Mouse (Mus musculus) layer of hippocampus, postnatal 36 days (tissue): ENCODE results near the gene Gm37240. TPM values are rescaled to one million over a fixed set of nuclear protein-coding genes. Genes with fewer than 3 reads are reported as not detected.

Experiments used
- DNase-seq, 2 experiments: peaks; one replicate each; pipeline ENCODE4 v3.0.0; 2022
- total RNA-seq, 2 experiments: library from RNA; stranded (reverse); gene quantifications; 2 replicates each; pipeline ENCODE4 v1.2.3; 2021

Gene Gm37240
- total RNA-seq, 2 experiments from 2014 or later = not detected

DNA sequence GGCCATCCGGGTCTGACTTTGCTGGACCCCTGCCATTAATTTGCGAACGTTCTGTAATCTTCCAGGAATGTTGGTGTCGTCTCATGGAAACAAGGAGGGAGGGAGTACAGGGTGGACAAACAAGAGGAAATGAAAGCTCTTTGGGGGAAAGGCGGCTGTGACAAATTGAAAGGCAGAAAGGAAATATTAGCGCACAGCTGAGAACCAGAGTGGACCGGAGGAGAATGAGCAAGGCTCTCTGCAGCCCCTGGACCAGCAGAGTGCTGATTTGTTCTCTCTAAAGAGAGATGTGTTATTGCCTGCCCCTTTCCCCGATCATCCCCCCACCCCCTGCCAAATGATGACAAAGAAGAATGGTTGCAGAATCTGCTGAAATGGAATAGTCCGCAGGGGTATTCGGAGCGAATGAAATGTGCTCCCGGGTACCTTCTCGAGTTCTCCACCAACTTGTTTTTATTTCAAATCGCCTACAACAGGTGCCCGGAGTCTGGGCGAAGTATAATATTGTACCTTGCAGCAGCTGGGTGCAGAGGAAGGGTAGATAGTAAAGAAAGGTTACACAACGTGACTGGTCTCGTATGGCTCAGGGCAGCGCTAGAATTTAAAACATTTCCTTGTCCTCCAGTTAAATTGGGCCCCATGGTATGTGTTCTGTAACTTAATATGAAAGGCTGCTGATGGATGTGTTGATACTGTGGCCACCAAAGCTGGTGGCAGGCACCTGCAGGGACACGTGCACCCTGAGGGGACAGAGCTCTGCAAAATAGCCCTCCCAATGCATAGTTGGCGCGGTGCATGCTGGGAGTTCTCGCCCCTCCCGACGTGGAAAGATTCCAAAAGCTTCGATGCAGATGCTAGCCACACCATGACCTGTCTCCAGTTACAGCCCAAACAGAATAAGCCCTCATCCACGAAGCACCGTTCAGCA is 712.5 kb downstream of the Gm37240 start:
- no peak for DNase-seq

DNA sequence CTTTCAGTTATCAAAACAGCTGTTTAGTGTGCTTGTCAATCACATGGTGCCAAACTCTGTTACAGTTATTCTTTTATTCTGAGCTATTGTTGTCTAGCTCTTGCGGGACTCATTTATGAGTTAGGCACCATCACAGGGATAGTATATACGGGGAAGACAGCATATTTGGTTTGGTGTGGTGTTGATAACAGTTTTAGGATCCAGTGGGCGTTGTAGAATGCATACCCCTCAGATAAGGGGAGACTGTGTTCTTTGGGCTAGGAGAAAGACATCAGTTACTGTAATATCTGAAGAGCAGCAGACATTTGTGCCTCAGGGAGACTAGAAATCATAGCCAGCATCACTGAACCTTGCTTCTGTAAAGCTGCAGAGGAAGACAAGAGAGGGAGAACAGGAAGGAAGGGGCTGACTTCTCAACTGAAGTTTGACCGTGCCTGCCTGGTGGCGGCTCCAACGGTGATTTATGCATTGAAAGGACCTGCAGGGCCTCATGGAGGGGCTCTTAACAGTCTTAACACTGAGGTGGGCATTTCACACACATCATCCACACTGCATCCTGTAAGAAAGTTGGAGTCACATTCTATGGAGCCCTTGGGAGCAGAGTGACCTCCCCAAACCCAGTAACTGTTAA is 713.8 kb downstream of the Gm37240 start:
- DNase-seq = no peak

DNA sequence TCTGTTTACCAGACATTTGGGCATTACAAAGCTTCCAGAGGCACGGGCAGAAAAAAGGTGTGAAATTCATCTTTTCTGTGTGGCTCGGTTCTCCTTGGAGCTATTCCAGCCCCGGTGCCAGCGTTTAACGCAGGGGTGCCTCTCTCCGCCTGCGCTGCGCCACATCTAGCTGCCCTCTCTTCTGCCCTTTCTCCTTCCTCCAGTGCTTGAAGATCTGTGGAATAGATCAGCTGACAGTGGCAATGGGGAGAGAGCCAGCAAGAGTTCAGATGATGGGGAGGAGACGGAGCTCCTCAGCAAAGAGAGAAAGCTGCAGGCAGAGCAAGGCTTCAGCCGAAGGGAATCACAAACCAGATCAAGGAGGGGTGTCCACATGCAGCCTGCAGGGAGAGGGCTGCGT is 714.8 kb downstream of the Gm37240 start:
- DNase-seq = no peak

DNA sequence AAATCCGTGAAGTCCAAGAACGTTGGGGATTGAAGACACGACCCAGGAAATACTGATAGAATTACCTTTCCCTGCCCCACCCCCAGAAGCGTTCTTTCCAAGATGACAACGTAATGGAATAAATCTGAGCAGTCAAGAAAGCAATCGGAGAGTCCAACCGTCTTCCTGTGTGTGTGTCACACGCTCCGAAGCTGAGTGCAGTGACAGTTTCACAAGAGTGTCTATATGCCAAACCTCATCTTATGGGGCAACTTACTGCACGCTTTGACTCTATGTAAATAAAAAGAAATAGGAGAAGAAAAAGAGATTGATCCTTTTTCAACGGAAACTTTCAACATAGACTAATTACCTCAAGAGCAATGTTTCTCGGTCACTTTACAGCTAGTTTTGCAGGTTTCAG is 715.2 kb downstream of the Gm37240 start:
- DNase-seq = no peak

DNA sequence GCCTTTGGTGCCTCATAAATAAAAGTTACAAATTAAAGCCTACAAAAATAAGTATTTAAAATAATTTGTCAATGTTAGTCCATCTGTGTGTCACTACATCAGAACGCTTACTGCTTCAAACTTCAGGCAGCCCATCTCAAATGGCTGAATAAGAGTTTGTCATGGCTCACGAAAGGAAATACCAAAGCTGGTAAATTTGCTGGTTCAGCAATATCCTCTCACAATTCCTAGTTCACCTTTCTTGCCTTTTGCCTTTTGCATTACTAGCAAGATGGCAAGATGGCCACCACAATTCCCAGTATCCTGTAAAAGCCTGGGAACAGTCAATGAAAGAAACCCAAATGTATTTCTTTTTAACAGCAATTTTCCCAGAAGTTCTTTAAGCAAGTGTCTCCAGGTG is 718.5 kb downstream of the Gm37240 start:
- DNase-seq = no peak

DNA sequence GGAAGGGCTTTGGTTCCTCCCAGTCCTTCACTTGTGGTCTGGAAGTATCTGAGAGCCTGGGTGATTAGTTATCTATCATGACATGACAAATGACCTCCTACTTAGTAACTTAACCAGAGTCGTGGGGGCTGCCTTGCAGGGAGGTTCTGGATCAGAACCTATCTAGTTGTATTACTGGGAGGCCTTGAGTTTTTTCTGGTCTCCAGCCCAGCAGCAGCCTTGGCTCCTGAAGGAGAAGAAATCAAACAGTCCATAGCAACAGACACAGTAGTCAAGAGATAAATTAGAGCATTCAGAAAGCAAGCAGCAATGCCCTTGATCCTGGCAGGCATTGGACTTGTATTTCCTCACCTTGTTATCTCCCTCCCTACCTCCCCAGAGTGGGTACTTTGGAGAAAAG is 722.4 kb downstream of the Gm37240 start:
- no peak for DNase-seq

DNA sequence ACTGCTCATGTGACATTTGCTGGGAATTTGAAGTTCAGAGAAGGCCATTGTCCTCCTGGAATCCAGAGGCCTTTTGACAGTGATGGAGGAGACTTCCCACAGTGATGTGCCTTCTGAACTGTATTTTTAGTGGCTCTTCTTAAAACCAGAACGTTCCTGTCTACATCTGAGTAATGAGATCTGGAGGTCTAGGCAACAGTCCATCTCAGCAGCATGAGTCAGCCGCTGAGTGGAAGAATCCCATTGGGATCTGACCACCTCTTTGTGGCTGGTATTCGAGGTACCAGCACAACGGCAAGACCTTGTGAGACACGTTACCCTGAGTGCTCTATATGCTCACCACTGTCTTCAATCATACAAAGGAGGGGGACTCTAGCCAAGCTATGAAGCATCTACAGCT is 723.9 kb downstream of the Gm37240 start:
- DNase-seq = no peak

DNA sequence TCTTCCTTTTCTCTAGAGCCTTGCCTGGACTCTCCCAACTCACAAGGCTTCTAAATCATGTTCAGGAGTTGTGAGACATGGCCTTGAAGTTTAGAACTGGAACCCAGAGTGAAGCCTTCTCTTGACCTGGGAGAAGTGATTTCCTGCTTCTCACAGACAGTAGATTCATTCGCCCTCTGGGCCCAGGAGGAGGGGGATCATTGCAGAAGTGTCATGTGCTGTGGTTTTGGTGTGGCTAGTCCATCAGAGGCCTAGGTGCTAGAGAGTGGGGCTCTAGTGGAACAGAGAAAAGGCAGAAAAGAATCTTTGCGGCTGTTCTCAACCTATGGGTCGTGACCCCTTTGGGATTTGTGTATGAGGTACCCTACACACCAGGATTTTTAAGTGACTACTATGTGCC is 724.9 kb downstream of the Gm37240 start:
- no peak for DNase-seq

DNA sequence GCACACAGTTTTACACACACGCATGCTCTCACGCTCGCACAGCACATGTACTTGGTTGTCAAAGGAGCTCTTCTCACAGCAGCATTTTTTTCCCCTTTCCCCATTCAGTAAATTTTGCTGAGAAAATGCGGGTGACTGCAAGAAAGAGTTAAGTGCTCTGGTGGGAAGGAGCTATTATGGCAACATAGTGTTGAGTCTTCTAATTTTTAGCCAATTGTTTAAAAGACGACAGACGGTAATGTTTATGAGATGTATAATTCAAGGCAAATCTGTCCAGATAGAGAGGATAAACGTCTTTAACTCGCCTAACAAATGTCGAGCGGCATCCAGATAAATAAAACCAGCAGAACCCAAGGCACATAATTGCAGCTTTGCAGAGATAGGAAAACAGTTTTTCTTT is 726.5 kb downstream of the Gm37240 start:
- no peak for DNase-seq

DNA sequence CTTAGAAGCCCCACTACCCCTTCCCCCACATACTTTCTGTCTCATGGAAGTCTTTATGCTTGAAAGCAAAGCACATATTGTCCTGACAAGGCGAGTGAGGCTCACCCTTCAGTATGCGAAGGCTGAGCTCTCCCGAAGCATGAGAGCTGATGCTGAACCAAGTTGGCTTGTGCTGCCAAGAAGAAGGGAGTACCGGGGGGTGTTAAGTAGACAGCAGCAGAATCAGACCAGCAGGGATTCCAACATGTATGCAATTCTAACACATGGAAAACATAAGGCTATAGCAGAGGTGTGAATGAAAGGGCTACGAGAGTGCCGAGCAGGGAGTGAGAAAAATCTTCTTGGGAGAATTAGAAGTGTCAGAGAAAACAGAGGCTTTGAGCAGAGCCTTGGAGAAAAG is 727.7 kb downstream of the Gm37240 start:
- no peak for DNase-seq

DNA sequence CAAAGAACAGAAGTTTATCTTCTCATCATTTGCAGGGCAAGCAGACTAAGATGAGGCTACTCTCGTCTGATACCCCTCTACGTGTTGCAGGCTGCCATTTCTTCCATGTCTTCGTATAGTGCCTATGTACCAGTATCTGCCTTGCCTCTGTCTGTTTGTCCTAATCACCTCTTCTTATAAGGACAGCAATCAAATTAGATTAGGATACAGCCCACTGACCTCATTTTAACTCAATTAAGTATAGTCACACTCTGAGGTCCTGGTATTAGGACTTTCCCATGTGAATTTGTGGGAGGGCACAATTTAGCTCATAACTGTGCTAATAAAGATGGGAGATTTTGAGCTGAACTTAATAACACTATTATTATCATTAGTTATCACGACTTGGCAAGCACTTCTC is 738.5 kb downstream of the Gm37240 start:
- no peak for DNase-seq

DNA sequence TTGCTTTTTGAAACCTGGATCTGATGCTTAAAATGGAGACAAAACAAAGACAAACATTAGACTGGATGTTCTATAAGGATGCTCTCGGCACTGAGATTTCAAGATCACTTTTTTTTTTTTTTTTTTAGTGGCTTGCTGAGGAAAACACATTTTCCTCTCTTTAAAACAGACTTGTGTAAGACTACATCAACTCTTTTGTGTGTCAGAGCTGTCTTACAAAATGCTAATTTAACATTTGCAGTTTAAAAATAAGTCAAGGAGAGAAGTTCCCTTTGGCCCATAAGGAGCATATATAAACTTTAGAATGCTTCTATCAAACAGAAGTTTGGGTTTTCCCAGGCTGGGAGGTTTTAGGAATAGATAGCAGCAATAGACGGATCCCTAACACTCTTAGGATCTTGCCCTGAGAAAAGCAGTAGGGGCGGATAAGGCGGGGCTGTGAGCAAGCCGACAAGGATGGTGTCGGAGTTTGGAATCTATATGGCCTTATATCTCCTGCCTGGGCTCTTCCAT is 739.2 kb downstream of the Gm37240 start:
- DNase-seq = no peak

DNA sequence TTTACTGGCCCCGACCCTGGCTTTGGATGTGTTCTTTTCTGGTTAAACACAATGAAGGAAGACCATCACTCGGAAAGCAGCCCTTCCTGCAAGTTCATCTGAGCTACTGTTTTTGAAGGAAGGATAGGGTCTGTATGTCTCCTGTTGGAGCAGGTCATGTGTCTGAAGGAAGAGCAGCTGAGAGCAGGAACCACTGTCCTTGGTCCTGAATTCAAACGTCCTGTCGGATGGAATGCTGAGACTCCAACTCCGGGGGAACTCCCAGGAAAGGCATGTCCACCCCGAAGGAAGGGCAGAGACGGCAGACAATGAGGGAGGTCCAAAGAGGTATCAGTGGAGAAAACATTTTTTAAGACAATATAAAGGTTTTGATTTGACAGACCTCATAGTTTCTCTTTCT is 741.8 kb downstream of the Gm37240 start:
- DNase-seq = no peak

DNA sequence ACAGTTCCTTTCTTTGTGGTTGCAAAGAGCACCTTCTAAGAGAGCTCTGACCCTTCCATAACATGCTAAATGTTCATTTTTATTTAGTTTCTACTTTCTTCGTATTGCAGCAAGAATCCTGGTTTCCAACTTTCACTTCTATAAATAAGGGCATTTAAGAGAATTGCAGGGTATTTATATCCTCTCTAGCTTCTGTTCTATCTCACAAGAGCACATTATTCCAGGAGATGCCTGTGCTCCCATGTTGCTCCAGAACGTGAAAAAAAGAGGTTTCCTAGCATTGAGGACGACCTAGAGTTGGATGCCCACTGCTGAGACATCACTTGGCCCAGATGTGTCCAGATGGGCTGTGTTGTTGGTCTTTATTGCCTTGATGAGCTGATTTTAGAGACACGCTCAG is 742.2 kb downstream of the Gm37240 start:
- no peak for DNase-seq

DNA sequence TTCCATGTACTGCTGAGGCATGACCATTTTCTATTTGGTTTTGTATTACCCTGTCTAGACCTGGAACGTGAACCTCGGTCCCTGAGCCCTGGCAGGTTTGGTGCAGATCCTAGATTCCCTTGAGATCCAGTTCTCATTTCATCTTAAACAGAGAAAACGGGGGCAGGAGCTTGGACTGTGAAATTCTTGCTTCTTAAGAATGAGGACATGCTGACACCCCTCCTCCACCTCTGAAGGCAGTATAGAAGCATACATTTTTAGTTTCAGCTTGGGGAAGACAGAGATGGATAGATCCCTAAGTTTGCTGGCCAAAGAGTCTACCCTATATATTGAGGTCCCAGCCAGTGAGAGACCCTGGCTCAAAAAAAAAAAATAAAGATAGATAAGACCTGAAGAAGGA is 742.9 kb downstream of the Gm37240 start:
- DNase-seq = no peak

DNA sequence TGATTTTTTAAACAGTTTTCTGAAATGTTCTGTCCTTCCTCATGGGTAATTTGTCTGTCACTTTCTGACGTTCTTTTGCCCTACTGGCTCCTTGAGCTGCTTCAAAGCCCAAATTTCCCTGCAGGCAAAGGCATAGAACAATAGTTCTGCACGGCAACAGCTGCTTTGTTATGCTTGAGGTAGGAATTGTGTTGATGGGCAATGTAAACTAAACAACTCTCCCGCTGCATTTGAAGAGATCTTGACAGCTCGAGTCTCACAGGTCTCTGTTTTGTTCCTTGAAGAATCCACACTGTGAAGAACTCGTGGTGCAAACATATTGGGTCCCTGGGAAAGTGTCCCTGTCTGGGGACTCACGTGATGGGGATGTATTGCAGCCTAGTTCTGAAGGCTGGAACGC is 746.8 kb downstream of the Gm37240 start:
- no peak for DNase-seq

DNA sequence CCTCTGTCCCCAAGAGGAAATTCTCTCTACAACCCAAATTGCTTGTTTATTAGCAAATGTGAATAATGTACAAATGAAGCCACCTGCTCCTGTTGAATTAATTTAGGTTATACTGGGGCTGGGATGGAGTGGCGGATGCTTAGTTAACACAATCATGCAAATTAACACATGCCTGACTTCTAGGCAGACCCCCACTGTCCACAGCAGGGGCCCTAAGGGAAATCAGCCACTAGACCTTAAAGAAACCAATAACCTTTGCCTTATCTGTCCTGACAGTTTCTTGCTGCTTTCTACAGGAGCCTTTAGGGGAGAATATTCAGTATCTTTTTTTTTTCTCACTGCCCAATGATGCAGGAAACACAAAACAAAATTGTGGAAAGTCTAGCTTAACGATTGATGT is 748.9 kb downstream of the Gm37240 start:
- no peak for DNase-seq

DNA sequence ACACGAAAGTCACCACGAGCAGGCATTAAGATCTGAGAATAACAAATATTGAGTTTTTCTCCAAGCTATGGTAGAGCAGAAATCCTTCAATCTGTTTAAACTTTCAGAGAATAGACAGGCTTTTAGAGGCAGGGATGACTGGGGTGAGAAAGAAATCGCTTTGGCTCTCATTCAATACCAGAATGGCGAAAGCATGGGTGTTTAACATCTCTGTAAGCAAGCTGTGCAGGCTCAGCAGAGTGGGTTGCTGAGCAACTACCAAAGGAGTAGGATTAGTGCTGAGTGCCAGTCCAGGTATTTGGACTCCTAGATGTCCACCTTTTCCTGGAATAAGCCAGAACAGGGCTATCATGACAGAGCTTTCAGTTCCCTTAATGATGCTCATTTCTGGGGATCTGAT is 753.8 kb downstream of the Gm37240 start:
- DNase-seq = peak in 1 of 2 experiments; percentile 26

DNA sequence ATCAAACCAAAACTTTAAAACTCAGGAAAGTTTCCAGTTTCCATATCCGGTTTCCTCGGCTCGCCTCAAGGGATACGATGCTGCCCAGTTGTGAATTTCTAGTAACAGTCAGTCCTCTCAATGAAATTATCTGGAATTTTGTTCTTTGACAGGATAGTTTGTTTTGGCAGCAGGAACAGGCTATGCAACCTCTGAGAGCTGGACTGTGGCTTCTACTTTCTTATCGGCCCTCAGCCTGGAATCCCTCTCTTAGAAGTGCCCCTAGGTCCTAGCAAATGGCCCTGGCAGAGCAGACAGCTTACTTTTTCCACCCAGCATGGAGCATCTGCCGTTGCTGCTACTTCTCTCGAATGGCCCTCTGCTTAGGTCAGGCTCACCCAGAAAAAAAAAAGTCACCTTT is 755.4 kb downstream of the Gm37240 start:
- no peak for DNase-seq

DNA sequence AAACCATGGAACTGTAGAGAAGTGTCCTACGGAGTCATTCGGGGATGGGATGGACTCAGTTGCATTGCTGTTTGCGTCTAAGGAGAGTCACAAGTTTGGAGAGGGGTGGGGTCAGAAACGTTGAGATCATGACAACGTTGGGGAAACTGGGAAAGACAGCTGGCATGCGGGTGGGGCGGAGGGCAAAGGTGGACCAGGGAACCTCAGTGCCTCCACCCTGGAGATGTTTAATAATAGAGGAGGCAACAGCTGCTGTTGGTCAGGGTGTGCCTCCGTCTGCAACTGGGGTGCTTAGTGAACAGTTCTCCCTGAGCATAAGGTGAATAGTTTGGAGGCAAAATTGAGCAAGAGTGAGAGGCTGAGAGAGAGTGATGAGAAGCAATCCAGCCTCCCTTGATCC is 758.8 kb downstream of the Gm37240 start:
- no peak for DNase-seq

DNA sequence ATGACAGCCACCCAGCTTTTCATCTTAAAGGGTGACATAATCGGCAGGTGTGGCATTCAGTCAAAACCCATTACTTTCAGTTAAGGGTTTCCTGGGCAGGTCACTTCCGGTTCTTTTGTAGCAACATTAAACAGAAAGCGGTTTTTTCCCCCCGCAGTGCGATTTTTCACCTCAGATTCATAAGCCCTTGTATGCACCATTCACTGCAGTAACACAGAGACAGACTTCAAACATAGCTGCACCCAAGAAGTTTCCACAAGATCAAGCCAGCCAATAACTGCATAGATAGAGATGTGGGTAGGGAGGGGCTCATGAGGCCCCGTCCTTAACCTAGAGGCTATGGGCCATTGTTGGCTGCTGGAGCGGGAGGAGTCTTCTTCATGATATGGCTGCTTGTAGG is 760.3 kb downstream of the Gm37240 start:
- no peak for DNase-seq

DNA sequence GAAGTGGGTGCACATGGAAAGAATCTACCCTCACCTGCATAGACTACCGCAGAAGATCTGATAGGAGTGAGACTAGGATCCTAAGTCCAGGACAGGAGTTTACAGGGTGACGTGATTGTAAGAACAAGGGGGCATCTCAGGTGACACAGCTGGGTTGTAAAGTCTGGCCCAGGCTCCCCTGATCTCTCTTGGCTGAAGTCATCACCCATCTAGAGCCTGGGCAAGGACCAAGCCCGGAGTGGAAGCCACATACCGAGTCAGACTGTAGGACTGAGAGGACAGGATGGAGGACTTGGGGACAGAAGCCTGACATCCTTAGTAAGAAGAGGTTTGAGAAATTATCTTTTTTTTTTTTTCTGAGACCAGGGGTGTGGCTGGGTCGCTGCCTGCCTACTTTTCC is 761.8 kb downstream of the Gm37240 start:
- DNase-seq = no peak

DNA sequence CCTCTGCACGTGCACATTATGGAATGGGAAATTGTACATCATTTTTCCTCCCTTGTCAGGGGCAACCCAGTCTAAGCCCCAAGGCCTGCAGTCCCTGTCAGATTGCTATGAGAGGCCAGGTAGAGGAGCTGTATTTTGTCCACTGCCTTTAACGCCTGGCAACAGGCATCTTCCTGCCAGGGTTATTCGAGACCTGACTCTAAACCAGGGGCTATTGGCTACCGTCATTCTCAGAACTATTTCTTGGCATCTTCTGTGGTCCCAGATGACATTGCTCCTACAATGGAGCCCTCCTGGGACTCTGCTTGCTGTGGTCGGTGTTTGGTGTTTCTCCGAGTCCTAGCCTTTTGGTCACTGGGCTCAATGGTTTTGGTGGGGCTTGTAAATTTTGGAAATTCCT is 762.4 kb downstream of the Gm37240 start:
- no peak for DNase-seq

DNA sequence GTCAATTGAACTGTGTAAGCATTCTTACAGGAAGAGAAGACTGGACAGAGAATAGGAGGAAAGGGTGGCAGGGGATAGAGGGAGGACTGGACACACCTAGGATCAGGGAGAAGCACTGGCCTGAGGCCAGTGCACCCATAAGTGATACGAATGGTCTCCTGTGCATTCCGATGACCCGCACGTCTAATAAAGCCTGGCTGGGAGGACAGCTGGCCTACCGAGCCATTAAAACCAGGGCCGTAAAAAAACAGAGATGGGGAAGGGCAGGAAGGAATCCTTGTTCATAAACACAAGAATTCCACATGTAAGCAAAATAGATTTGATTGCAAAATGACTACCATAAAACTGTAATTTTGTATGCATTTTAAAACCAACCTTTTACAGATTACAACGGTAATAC is 762.9 kb downstream of the Gm37240 start:
- DNase-seq = no peak
